Mouse (Mus musculus) kidney, postnatal 25 days (tissue): ENCODE measurements around the gene Gng12.

ENCODE experiments used
- DNase-seq, 2 experiments: peaks; one replicate each; pipeline ENCODE4 v3.0.0; 2021; ENCODE audit warnings: mixed read lengths in 2 of 2

Gene Gng12

GRCm38 (mm10) chr6:67057991-67058696 lies 161.9 kb downstream of the Gng12 start:
- DNase-seq = no peak

- no peak for DNase-seq
These were observed 163.9 kb downstream of the Gng12 start for GRCm38 (mm10) chr6:67060057-67060456.

GRCm38 (mm10) chr6:67069219-67069762 lies 173.1 kb downstream of the Gng12 start:
- DNase-seq = peak in 1 of 2 experiments; percentile 41

GRCm38 (mm10) chr6:67069800-67070315 lies 173.7 kb downstream of the Gng12 start:
- no peak for DNase-seq
